Mouse (Mus musculus): ENCODE data around the gene Rnf157. TPM values are rescaled to one million over a fixed set of nuclear protein-coding genes. Genes with fewer than 3 reads are reported as not detected.
"Not testable (repeated sequence)": the region's sequence is repeated elsewhere in the genome, so short reads cannot be mapped to it uniquely, and the experiment has no call there.

Gene Rnf157
- polyA plus RNA-seq, 1 experiment from 2014 or later: 18.1 TPM

DNA sequence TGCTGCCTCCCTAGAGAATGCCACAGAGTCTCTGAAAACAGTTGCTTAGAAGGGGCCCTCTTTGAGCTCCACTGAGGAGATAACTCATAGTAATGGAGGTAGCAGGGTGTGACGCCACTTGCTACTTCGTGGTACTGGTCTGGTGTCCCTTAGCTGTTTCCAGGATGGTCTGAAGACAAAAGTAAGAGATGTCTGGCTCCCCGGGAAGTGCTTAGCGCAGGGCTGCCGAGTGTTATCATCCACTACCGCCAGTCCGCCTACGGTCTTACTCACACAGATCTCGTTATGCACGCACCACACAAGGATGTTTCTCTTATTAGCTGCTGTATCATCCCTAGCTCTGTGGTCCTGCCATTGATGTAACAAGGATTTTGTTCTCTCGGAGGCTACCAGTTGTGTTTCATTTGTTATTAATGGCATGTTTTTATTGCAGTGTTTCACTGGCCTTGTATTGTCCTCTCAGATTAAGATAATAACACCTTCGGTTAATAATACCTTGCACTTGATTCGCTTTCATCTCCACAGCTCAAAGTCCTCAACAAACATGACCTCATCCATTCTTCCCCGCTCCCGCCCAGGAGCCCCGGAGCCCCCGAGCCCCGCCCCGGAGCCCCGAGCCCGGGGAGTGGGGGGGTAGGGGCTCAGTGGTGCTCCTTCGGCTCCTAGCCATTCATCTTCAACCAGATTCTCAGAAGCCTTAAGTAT lies 18.0 kb upstream of the Rnf157 start:
- H3K36me3 ChIP-seq (ENCODE audit: control insufficient read depth, insufficient read depth, low read length): no peaks in the 10 kb centered on the region
- peaks cover 7% of the 10 kb centered on the region for H3K4me1 ChIP-seq (ENCODE audit: control insufficient read depth, insufficient read depth, low read length)
- 36% methylated on average over 22 of the region's 22 CpGs for WGBS
- no peaks in the 10 kb centered on the region for H3K9me3 ChIP-seq (ENCODE audit: control insufficient read depth, low read length)
- H3K27ac ChIP-seq (ENCODE audit: low read depth, low read length): no peak overlapping the region
- peak overlapping the region; percentile 20; the same call in 1 of the 2 replicates for H3K9ac ChIP-seq (ENCODE audit: low read length)
- DNase-seq (ENCODE audit: low spot score, missing footprints) (no peak), ATAC-seq (ENCODE audit: low FRiP score) (no peak)
- no peak overlapping the region for H3K4me2 ChIP-seq
- H3K27me3 ChIP-seq (ENCODE audit: control insufficient read depth, insufficient read depth, low read length): no peaks in the 10 kb centered on the region
- no peak overlapping the region for H3K4me3 ChIP-seq (ENCODE audit: low read depth, low read length)

GRCm38 (mm10) chr11:116429862-116430613 lies 17.2 kb upstream of the Rnf157 start:
- no peak overlapping the region for H3K4me2 ChIP-seq
- no peak overlapping the region for H3K27ac ChIP-seq (ENCODE audit: low read depth, low read length)
- H3K36me3 ChIP-seq (ENCODE audit: control insufficient read depth, insufficient read depth, low read length): no peaks in the 10 kb centered on the region
- DNase-seq (ENCODE audit: low spot score, missing footprints) (no peak), ATAC-seq (ENCODE audit: low FRiP score) (no peak)
- WGBS: 82% methylated on average over 9 of the region's 9 CpGs
- H3K4me1 ChIP-seq (ENCODE audit: control insufficient read depth, insufficient read depth, low read length): no peaks in the 10 kb centered on the region; the same call in 1 of the 2 replicates
- H3K9ac ChIP-seq (ENCODE audit: low read length): no peak overlapping the region
- no peaks in the 10 kb centered on the region for H3K9me3 ChIP-seq (ENCODE audit: control insufficient read depth, low read length)
- H3K4me3 ChIP-seq (ENCODE audit: low read depth, low read length): no peak overlapping the region
- H3K27me3 ChIP-seq (ENCODE audit: control insufficient read depth, insufficient read depth, low read length): no peaks in the 10 kb centered on the region

- Histone ChIP-seq H3K4me1 (ENCODE audit: control insufficient read depth, insufficient read depth, low read length) (no peaks in the 10 kb centered on the region; the same call in 1 of the 2 replicates), H3K4me2 (no peak overlapping the region), H3K27ac (ENCODE audit: low read depth, low read length) (no peak overlapping the region), H3K9me3 (ENCODE audit: control insufficient read depth, low read length) (no peaks in the 10 kb centered on the region), H3K27me3 (ENCODE audit: control insufficient read depth, insufficient read depth, low read length) (no peaks in the 10 kb centered on the region), H3K4me3 (ENCODE audit: low read depth, low read length) (no peak overlapping the region), H3K9ac (ENCODE audit: low read length) (no peak overlapping the region), H3K36me3 (ENCODE audit: control insufficient read depth, insufficient read depth, low read length) (no peaks in the 10 kb centered on the region)
- DNase-seq (ENCODE audit: low spot score, missing footprints) (no peak), ATAC-seq (ENCODE audit: low FRiP score) (no peak)
- WGBS: 57% methylated on average over 12 of the region's 13 CpGs
These were observed 16.3 kb upstream of the Rnf157 start for GRCm38 (mm10) chr11:116428872-116429859.

DNA sequence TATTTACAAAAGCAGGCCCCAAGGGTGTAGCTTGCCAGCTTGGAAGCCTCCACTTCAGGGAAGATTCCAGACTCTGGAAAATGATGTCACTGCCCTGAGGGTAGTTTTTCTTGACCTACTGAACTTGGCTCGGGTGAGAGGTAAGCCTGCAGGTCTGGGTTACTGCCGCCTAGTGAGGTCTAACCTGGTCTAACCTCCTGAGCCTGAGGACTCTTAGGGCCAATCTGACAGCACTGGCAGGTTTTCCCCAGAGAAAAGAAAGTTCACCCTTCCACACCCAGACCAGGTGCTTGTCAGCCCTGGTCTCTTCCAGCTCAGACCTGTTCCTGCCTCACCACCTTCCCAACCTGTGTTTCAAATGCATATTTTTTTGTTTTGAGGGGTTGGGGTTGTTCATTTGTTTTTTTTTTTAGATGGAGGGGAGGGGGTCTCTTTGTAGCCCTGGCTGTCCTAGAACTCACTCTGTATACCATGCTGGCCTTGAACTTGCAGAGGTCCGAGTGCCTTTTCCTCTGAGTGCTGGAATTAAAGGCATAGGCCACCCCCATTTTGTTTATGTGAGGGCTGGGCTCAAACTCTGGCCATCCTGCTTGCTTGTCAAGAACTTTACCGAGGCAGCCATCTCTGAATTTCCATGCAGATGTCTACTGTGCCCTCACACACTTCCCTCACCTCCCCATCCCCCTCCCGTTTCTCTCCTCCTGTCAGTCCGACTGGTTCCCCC lies 14.2 kb upstream of the Rnf157 start:
- WGBS: 73% methylated on average over 6 of the region's 6 CpGs

DNA sequence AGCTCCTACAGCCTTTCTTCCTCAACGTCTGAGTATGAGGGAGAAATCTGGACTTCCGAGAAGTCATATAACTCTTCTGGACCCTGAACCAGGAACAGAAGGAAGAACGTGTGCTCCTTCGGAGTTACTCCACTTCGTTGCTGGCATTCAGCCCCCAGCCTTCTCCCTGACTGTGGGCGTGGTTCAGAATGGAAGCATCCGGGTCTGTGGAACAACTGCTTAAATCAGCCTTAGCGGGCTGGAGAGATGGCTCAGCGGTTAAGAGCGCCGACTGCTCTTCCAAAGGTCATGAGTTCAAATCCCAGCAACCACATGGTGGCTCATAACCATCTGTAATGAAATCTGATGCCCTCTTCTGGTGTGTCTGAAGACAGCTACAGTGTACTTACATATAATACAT lies 13.5 kb upstream of the Rnf157 start:
- not testable (repeated sequence) for H3K4me2 ChIP-seq; H3K27me3 ChIP-seq (ENCODE audit: control insufficient read depth, insufficient read depth, low read length); H3K9ac ChIP-seq (ENCODE audit: low read length); H3K4me1 ChIP-seq (ENCODE audit: control insufficient read depth, insufficient read depth, low read length); H3K36me3 ChIP-seq (ENCODE audit: control insufficient read depth, insufficient read depth, low read length); ATAC-seq (ENCODE audit: low FRiP score); H3K9me3 ChIP-seq (ENCODE audit: control insufficient read depth, low read length); H3K27ac ChIP-seq (ENCODE audit: low read depth, low read length); DNase-seq (ENCODE audit: low spot score, missing footprints); H3K4me3 ChIP-seq (ENCODE audit: low read depth, low read length)
- 88% methylated on average over 11 of the region's 11 CpGs for WGBS

More for the DNA sequence above, 14.2 kb upstream of the Rnf157 start:
- no peak overlapping the region for H3K9ac ChIP-seq (ENCODE audit: low read length)
- H3K27me3 ChIP-seq (ENCODE audit: control insufficient read depth, insufficient read depth, low read length): no peaks in the 10 kb centered on the region
- H3K4me3 ChIP-seq (ENCODE audit: low read depth, low read length): no peak overlapping the region
- no peaks in the 10 kb centered on the region for H3K36me3 ChIP-seq (ENCODE audit: control insufficient read depth, insufficient read depth, low read length)
- ATAC-seq (ENCODE audit: low FRiP score): no peak
- H3K9me3 ChIP-seq (ENCODE audit: control insufficient read depth, low read length): no peaks in the 10 kb centered on the region
- H3K4me1 ChIP-seq (ENCODE audit: control insufficient read depth, insufficient read depth, low read length): no peaks in the 10 kb centered on the region; the same call in 1 of the 2 replicates
- H3K4me2 ChIP-seq: no peak overlapping the region
- no peak for DNase-seq (ENCODE audit: low spot score, missing footprints)
- no peak overlapping the region for H3K27ac ChIP-seq (ENCODE audit: low read depth, low read length)

GRCm38 (mm10) chr11:116424621-116425407 lies 12.0 kb upstream of the Rnf157 start:
- Histone ChIP-seq H3K27me3 (ENCODE audit: control insufficient read depth, insufficient read depth, low read length) (no peaks in the 10 kb centered on the region), H3K4me2 (no peak overlapping the region), H3K9ac (ENCODE audit: low read length) (no peak overlapping the region), H3K4me3 (ENCODE audit: low read depth, low read length) (no peak overlapping the region), H3K27ac (ENCODE audit: low read depth, low read length) (no peak overlapping the region), H3K36me3 (ENCODE audit: control insufficient read depth, insufficient read depth, low read length) (no peaks in the 10 kb centered on the region), H3K4me1 (ENCODE audit: control insufficient read depth, insufficient read depth, low read length) (no peaks in the 10 kb centered on the region), H3K9me3 (ENCODE audit: control insufficient read depth, low read length) (no peaks in the 10 kb centered on the region)
- DNase-seq (ENCODE audit: low spot score, missing footprints) (no peak), ATAC-seq (ENCODE audit: low FRiP score) (no peak)
- WGBS: 53% methylated on average over 8 of the region's 8 CpGs

DNA sequence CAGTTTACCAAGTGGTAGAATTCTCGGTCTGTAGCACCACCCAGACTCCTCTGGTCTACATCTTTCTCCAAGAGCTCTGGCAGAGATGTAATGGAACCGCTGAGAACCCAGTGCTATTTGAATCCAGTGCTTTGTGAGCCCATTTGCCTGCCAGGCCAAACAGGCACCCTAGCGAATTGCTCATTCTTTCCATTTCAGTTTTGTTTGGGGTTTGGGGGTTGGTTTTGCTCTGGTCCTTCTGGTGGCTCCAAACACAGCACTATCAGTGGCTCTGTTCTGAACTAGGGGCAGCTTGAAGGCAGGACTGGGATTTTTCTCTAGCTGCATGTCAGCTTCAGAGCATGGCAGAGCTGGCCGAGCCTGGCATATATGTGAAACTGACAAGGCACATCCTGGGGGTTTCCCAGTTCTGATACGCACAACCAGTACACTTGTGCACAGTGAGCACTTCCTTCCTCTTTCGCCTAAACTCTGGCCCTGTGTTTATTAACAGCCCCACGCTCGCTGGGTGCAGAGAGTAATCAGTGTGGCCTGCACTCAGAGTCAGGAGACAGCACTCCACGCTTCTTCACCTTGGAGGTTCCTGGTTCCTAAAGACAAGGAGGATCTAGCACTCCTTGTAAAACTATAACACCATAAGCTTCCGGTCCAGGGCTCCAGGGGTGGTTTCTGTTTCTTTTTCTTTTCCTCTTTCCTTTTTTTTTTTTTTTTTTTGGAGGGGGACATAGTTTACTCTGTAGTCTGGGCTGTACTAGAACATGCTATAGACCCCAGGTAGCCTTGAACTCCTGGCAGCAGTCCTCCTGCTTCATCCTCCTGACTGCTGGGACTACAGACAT lies 11.2 kb upstream of the Rnf157 start:
- Histone ChIP-seq H3K36me3 (ENCODE audit: control insufficient read depth, insufficient read depth, low read length) (no peaks in the 10 kb centered on the region), H3K27me3 (ENCODE audit: control insufficient read depth, insufficient read depth, low read length) (no peaks in the 10 kb centered on the region), H3K4me3 (ENCODE audit: low read depth, low read length) (no peak overlapping the region), H3K9me3 (ENCODE audit: control insufficient read depth, low read length) (no peaks in the 10 kb centered on the region), H3K4me2 (no peak overlapping the region), H3K27ac (ENCODE audit: low read depth, low read length) (no peak overlapping the region), H3K4me1 (ENCODE audit: control insufficient read depth, insufficient read depth, low read length) (no peaks in the 10 kb centered on the region), H3K9ac (ENCODE audit: low read length) (no peak overlapping the region)
- ATAC-seq (ENCODE audit: low FRiP score) (no peak), DNase-seq (ENCODE audit: low spot score, missing footprints) (no peak)
- 81% methylated on average over 10 of the region's 10 CpGs for WGBS
